Mouse (Mus musculus) embryonic facial prominence, embryonic 14.5 days (tissue): ENCODE data around the gene Prdm10. TPM values are rescaled to one million over a fixed set of nuclear protein-coding genes. Genes with fewer than 3 reads are reported as not detected.

Experiments used
- ATAC-seq: fragments of 200-750 bp; cut with Nextera tagmentation; 2 replicates; pipeline ENCODE4 v1.8.0; 2017; ENCODE audit warnings: low read depth, moderate number of reproducible peaks, moderate TSS enrichment
- DNase-seq: peaks from one replicate; pipeline ENCODE4 v3.0.0-alpha.2; 2015; ENCODE audit warnings: low spot score
- H3K27ac ChIP-seq: fragments of 300-500 bp; sonication (generic); replicated peaks from 2 replicates; pipeline ENCODE4 v1.5.1; 2014; ENCODE audit warnings: low read depth, mild to moderate bottlenecking, low read length, moderate library complexity
- H3K27me3 ChIP-seq: fragments of 300-500 bp; sonication (generic); replicated peaks from 2 replicates; pipeline ENCODE4 v1.6.1; 2014; ENCODE audit warnings: low read length; ENCODE audit not compliant: control insufficient read depth, insufficient read depth
- H3K36me3 ChIP-seq: fragments of 300-500 bp; sonication (generic); 2 replicates; pipeline ENCODE4 v1.6.1; 2014; ENCODE audit warnings: low read length, mixed read lengths; ENCODE audit not compliant: control insufficient read depth, insufficient read depth
- H3K4me1 ChIP-seq: fragments of 300-500 bp; sonication (generic); 2 replicates; pipeline ENCODE4 v1.6.1; 2014; ENCODE audit warnings: antibody characterized with exemption, low read length; ENCODE audit not compliant: control insufficient read depth, insufficient read depth
- H3K4me2 ChIP-seq: fragments of 300-500 bp; sonication (generic); 2 replicates; pipeline ENCODE4 v1.6.1; 2014; ENCODE audit warnings: low read depth, mild to moderate bottlenecking, low read length, moderate library complexity, mixed read lengths
- H3K4me3 ChIP-seq: fragments of 300-500 bp; sonication (generic); 2 replicates; pipeline ENCODE4 v1.5.1; 2014; ENCODE audit warnings: low read depth, mild to moderate bottlenecking, low read length
- H3K9ac ChIP-seq: fragments of 300-500 bp; sonication (generic); 2 replicates; pipeline ENCODE4 v1.6.1; 2014; ENCODE audit warnings: low read depth, mild to moderate bottlenecking, low read length, moderate library complexity, mixed read lengths
- H3K9me3 ChIP-seq: fragments of 300-500 bp; sonication (generic); 2 replicates; pipeline ENCODE4 v1.6.1; 2016; ENCODE audit warnings: low read length; ENCODE audit not compliant: control insufficient read depth
- WGBS: fragments of 180-500 bp; shearing (Covaris S2); extraction: QIAGEN DNeasy Blood & Tissue Kit; methylation state at CpG from one replicate; pipeline ENCODE4 v1.1.7; 2014; 5-methylcytosine and 5-hydroxymethylcytosine counted together
- polyA plus RNA-seq: library from polyadenylated mRNA; unstranded; fragments of >200 nt; fragmentation: Nextera tagmentation; extraction: Ambion mirVana; gene quantifications from 2 replicates; pipeline ENCODE4 v1.2.1, GENCODE M21; 2014

The Prdm10 gene
- polyA plus RNA-seq, 1 experiment from 2014 or later = 5.4 TPM

DNA sequence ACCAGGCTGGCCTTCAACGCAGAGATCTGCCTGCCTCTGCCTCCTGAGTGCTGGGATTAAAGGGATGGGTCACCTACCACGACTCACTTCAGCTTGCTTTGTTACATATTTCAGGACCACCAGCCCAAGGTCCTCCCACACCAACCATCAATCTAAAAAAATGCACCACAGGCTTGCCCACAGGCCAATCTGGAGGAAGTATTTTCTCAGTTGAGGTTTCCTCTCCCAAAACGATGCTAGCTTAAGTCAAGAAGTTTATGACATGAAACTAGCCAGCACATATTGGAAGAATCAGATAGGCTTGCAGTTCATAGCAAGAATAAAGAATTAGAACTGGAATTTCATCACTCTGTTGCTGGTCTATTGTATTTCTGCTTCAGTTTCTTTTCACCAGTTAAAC, 24.0 kb downstream of the Prdm10 start:
- no peak overlapping the region for H3K4me3 ChIP-seq
- no peaks in the 10 kb centered on the region for H3K9me3 ChIP-seq
- no peak for ATAC-seq
- DNase-seq = no peak
- H3K27ac ChIP-seq = no peak overlapping the region
- 81% methylated on average over 3 of the region's 3 CpGs for WGBS
- H3K9ac ChIP-seq = no peak overlapping the region
- H3K4me2 ChIP-seq = no peak overlapping the region
- H3K4me1 ChIP-seq = no peaks in the 10 kb centered on the region
- no peaks in the 10 kb centered on the region for H3K36me3 ChIP-seq
- no peaks in the 10 kb centered on the region for H3K27me3 ChIP-seq

DNA sequence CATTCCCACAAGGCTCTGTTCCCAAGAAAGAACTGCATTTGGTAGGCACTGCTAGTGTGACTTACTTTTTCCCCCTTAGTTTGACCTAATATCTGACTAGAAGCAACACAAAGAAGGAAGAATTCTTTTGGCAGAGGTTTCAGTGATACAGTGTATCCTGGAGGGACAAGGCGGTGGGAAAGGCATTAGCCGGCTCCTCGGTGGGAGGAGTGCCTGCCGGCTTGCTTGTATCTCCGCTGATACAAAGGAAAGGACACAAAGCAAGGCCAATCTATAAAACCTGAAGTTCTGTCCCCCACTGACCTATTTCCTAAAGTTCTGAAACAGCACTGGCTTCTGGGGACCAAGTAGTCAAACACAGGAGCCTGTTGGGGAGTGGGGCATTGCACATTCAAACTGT, 24.8 kb downstream of the Prdm10 start:
- Histone ChIP-seq H3K27ac (no peak overlapping the region), H3K4me3 (no peak overlapping the region), H3K27me3 (no peaks in the 10 kb centered on the region), H3K9ac (no peak overlapping the region), H3K4me2 (no peak overlapping the region), H3K36me3 (no peaks in the 10 kb centered on the region), H3K9me3 (no peaks in the 10 kb centered on the region), H3K4me1 (no peaks in the 10 kb centered on the region)
- 74% methylated on average over 5 of the region's 5 CpGs for WGBS
- ATAC-seq (no peak), DNase-seq (no peak)

- Histone ChIP-seq H3K4me2 (no peak overlapping the region), H3K4me3 (no peak overlapping the region), H3K27me3 (no peaks in the 10 kb centered on the region), H3K27ac (no peak overlapping the region), H3K9me3 (no peaks in the 10 kb centered on the region), H3K36me3 (no peaks in the 10 kb centered on the region), H3K4me1 (no peaks in the 10 kb centered on the region), H3K9ac (no peak overlapping the region)
- WGBS = 90% methylated on average over 3 of the region's 3 CpGs
- no peak for ATAC-seq
- no peak for DNase-seq
Observed at GRCm38 (mm10) chr9:31305807-31306206, 25.5 kb downstream of the Prdm10 start.

GRCm38 (mm10) chr9:31307232-31307631, 26.9 kb downstream of the Prdm10 start:
- no peak overlapping the region for H3K27ac ChIP-seq
- no peaks in the 10 kb centered on the region for H3K4me1 ChIP-seq
- no peaks in the 10 kb centered on the region for H3K9me3 ChIP-seq
- DNase-seq = no peak
- ATAC-seq = no peak
- H3K36me3 ChIP-seq = no peaks in the 10 kb centered on the region
- no peak overlapping the region for H3K4me2 ChIP-seq
- WGBS = 82% methylated on average over 3 of the region's 3 CpGs
- no peak overlapping the region for H3K9ac ChIP-seq
- no peaks in the 10 kb centered on the region for H3K27me3 ChIP-seq
- no peak overlapping the region for H3K4me3 ChIP-seq

GRCm38 (mm10) chr9:31309041-31309440, 28.7 kb downstream of the Prdm10 start:
- no peaks in the 10 kb centered on the region for H3K9me3 ChIP-seq
- ATAC-seq = no peak
- no peak overlapping the region for H3K27ac ChIP-seq
- H3K27me3 ChIP-seq = no peaks in the 10 kb centered on the region
- DNase-seq = no peak
- no peaks in the 10 kb centered on the region for H3K4me1 ChIP-seq
- H3K36me3 ChIP-seq = no peaks in the 10 kb centered on the region
- 58% methylated on average over 5 of the region's 5 CpGs for WGBS
- no peak overlapping the region for H3K9ac ChIP-seq
- H3K4me2 ChIP-seq = no peak overlapping the region
- H3K4me3 ChIP-seq = no peak overlapping the region

GRCm38 (mm10) chr9:31310662-31311061, 30.3 kb downstream of the Prdm10 start:
- H3K9ac ChIP-seq = no peak overlapping the region
- no peaks in the 10 kb centered on the region for H3K4me1 ChIP-seq
- no peak overlapping the region for H3K27ac ChIP-seq
- H3K4me2 ChIP-seq = no peak overlapping the region
- H3K27me3 ChIP-seq = no peaks in the 10 kb centered on the region
- 95% methylated on average over 4 of the region's 4 CpGs for WGBS
- DNase-seq (no peak), ATAC-seq (no peak)
- no peak overlapping the region for H3K4me3 ChIP-seq
- H3K36me3 ChIP-seq = no peaks in the 10 kb centered on the region
- no peaks in the 10 kb centered on the region for H3K9me3 ChIP-seq

- Histone ChIP-seq H3K9me3 (no peaks in the 10 kb centered on the region), H3K4me1 (no peaks in the 10 kb centered on the region), H3K27me3 (no peaks in the 10 kb centered on the region), H3K4me2 (no peak overlapping the region), H3K36me3 (no peaks in the 10 kb centered on the region), H3K4me3 (no peak overlapping the region), H3K9ac (no peak overlapping the region), H3K27ac (no peak overlapping the region)
- DNase-seq (no peak), ATAC-seq (no peak)
- WGBS = 96% methylated on average over 1 of the region's 1 CpGs
Observed at GRCm38 (mm10) chr9:31313876-31314275, 33.5 kb downstream of the Prdm10 start.

DNA sequence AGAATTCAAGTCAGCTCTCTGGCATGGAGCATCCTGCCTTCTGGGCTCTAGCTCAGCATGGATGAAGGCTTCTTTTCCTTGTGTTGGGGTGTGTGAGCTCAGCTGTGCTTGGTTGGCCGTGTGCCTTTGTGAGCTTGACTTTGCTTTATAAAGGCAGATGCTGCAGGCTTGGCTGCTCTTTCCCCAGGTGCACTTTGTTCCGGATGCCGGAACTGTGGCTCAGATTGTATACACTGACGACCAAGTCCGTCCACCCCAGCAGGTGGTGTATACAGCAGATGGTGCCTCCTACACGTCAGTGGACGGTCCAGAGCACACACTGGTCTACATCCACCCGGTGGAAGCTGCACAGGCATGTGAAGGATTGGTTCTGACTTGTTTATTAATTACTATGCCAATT, 35.6 kb downstream of the Prdm10 start:
- DNase-seq (peak; percentile 22), ATAC-seq (no peak)
- WGBS = 75% methylated on average over 8 of the region's 8 CpGs
- Histone ChIP-seq H3K4me1 (peaks cover 3% of the 10 kb centered on the region; the same call in 1 of the 2 replicates), H3K4me2 (no peak overlapping the region), H3K27me3 (no peaks in the 10 kb centered on the region), H3K9me3 (no peaks in the 10 kb centered on the region), H3K36me3 (no peaks in the 10 kb centered on the region), H3K9ac (no peak overlapping the region), H3K4me3 (no peak overlapping the region), H3K27ac (no peak overlapping the region)

GRCm38 (mm10) chr9:31318956-31319355, 38.6 kb downstream of the Prdm10 start:
- Histone ChIP-seq H3K4me1 (peaks cover 6% of the 10 kb centered on the region; the same call in 1 of the 2 replicates), H3K9me3 (no peaks in the 10 kb centered on the region), H3K4me2 (no peak overlapping the region), H3K27ac (no peak overlapping the region), H3K9ac (no peak overlapping the region), H3K27me3 (no peaks in the 10 kb centered on the region), H3K4me3 (no peak overlapping the region), H3K36me3 (no peaks in the 10 kb centered on the region)
- DNase-seq = no peak
- WGBS = 60% methylated on average over 5 of the region's 5 CpGs
- ATAC-seq = no peak
